Mouse (Mus musculus): Measurements from ENCODE around the gene Fam222a. TPM values are rescaled to one million over a fixed set of nuclear protein-coding genes. Genes with fewer than 3 reads are reported as not detected.

Gene Fam222a
- polyA plus RNA-seq, 1 experiment from 2014 or later: 0.79 TPM

- 0 out of 2 replicates have a peak, but pooled peaks cover 4% of the 10 kb centered on the region for H3K4me1 ChIP-seq (replicated peaks; ENCODE audit: control insufficient read depth, insufficient read depth)
- no peak overlapping the region for H3K4me3 ChIP-seq (ENCODE audit: low read depth, low read length)
- 52% methylated on average over 11 of the region's 11 CpGs for WGBS
- H3K27me3 ChIP-seq (ENCODE audit: control insufficient read depth, insufficient read depth, low read length): no peaks in the 10 kb centered on the region
- no peak for DNase-seq (ENCODE audit: low spot score)
- no peak overlapping the region for H3K27ac ChIP-seq (replicated peaks)
- H3K9ac ChIP-seq (ENCODE audit: low read length): no peak overlapping the region
- no peaks in the 10 kb centered on the region for H3K36me3 ChIP-seq (ENCODE audit: control insufficient read depth, insufficient read depth, low read length)
- ATAC-seq (ENCODE audit: low FRiP score, low TSS enrichment): 0 out of 2 replicates have a peak, but pooled peaks have one; percentile 25
- H3K4me2 ChIP-seq (replicated peaks; ENCODE audit: low read depth): no peak overlapping the region
- H3K9me3 ChIP-seq (ENCODE audit: control insufficient read depth, low read length): no peaks in the 10 kb centered on the region
- peak; percentile 73 for TF ChIP-seq CTCF (IDR thresholded peaks at IDR 0.05; ENCODE audit: low read depth)
- no peak for TF ChIP-seq EP300 (optimal IDR thresholded peaks at IDR 0.05)
Observed at GRCm38 (mm10) chr5:114604781-114605290, 37.0 kb downstream of the Fam222a start.

GRCm38 (mm10) chr5:114605981-114606380, 38.2 kb downstream of the Fam222a start:
- no peaks in the 10 kb centered on the region for H3K9me3 ChIP-seq (ENCODE audit: control insufficient read depth, low read length)
- no peaks in the 10 kb centered on the region for H3K27me3 ChIP-seq (ENCODE audit: control insufficient read depth, insufficient read depth, low read length)
- H3K4me1 ChIP-seq (replicated peaks; ENCODE audit: control insufficient read depth, insufficient read depth): 0 out of 2 replicates have a peak, but pooled peaks cover 4% of the 10 kb centered on the region
- 85% methylated on average over 6 of the region's 6 CpGs for WGBS
- ATAC-seq (ENCODE audit: low FRiP score, low TSS enrichment) (no peak), DNase-seq (ENCODE audit: low spot score) (no peak)
- TF ChIP-seq CTCF (IDR thresholded peaks at IDR 0.05; ENCODE audit: low read depth) (no peak), EP300 (optimal IDR thresholded peaks at IDR 0.05) (no peak)
- no peaks in the 10 kb centered on the region for H3K36me3 ChIP-seq (ENCODE audit: control insufficient read depth, insufficient read depth, low read length)
- no peak overlapping the region for H3K9ac ChIP-seq (ENCODE audit: low read length)
- no peak overlapping the region for H3K27ac ChIP-seq (replicated peaks)
- H3K4me3 ChIP-seq (ENCODE audit: low read depth, low read length): no peak overlapping the region
- no peak overlapping the region for H3K4me2 ChIP-seq (replicated peaks; ENCODE audit: low read depth)

- no peak overlapping the region for H3K9ac ChIP-seq (ENCODE audit: low read length)
- no peak for ATAC-seq (ENCODE audit: low FRiP score, low TSS enrichment)
- H3K27ac ChIP-seq (replicated peaks): no peak overlapping the region
Observed at GRCm38 (mm10) chr5:114607651-114608050, 39.8 kb downstream of the Fam222a start.

GRCm38 (mm10) chr5:114608516-114608915, 40.7 kb downstream of the Fam222a start:
- WGBS: 11% methylated on average over 12 of the region's 12 CpGs
- peak; percentile 75 for DNase-seq (ENCODE audit: low spot score)
- H3K27me3 ChIP-seq (ENCODE audit: control insufficient read depth, insufficient read depth, low read length): no peaks in the 10 kb centered on the region
- no peak overlapping the region for H3K4me2 ChIP-seq (replicated peaks; ENCODE audit: low read depth)
- no peak for TF ChIP-seq EP300 (optimal IDR thresholded peaks at IDR 0.05)
- TF ChIP-seq CTCF (IDR thresholded peaks at IDR 0.05; ENCODE audit: low read depth): peak; percentile 96
- no peak overlapping the region for H3K9ac ChIP-seq (ENCODE audit: low read length)
- 0 out of 2 replicates have a peak, but pooled peaks cover 4% of the 10 kb centered on the region for H3K4me1 ChIP-seq (replicated peaks; ENCODE audit: control insufficient read depth, insufficient read depth)
- H3K9me3 ChIP-seq (ENCODE audit: control insufficient read depth, low read length): no peaks in the 10 kb centered on the region
- H3K27ac ChIP-seq (replicated peaks): no peak overlapping the region
- H3K4me3 ChIP-seq (ENCODE audit: low read depth, low read length): no peak overlapping the region
- no peak for ATAC-seq (ENCODE audit: low FRiP score, low TSS enrichment)
- H3K36me3 ChIP-seq (ENCODE audit: control insufficient read depth, insufficient read depth, low read length): no peaks in the 10 kb centered on the region

More at GRCm38 (mm10) chr5:114607651-114608050, 39.8 kb downstream of the Fam222a start:
- no peaks in the 10 kb centered on the region for H3K27me3 ChIP-seq (ENCODE audit: control insufficient read depth, insufficient read depth, low read length)
- H3K36me3 ChIP-seq (ENCODE audit: control insufficient read depth, insufficient read depth, low read length): no peaks in the 10 kb centered on the region
- H3K4me2 ChIP-seq (replicated peaks; ENCODE audit: low read depth): no peak overlapping the region
- H3K9me3 ChIP-seq (ENCODE audit: control insufficient read depth, low read length): no peaks in the 10 kb centered on the region
- DNase-seq (ENCODE audit: low spot score): no peak
- no peak overlapping the region for H3K4me3 ChIP-seq (ENCODE audit: low read depth, low read length)
- H3K4me1 ChIP-seq (replicated peaks; ENCODE audit: control insufficient read depth, insufficient read depth): 0 out of 2 replicates have a peak, but pooled peaks cover 4% of the 10 kb centered on the region
- WGBS: 45% methylated on average over 8 of the region's 8 CpGs
- TF ChIP-seq CTCF (IDR thresholded peaks at IDR 0.05; ENCODE audit: low read depth) (no peak), EP300 (optimal IDR thresholded peaks at IDR 0.05) (no peak)

- H3K9me3 ChIP-seq (ENCODE audit: control insufficient read depth, low read length): no peaks in the 10 kb centered on the region
- no peak overlapping the region for H3K4me2 ChIP-seq (replicated peaks; ENCODE audit: low read depth)
- TF ChIP-seq EP300 (optimal IDR thresholded peaks at IDR 0.05): no peak
- no peak for TF ChIP-seq CTCF (IDR thresholded peaks at IDR 0.05; ENCODE audit: low read depth)
- WGBS: 87% methylated on average over 8 of the region's 10 CpGs
- 0 out of 2 replicates have a peak, but pooled peaks cover 4% of the 10 kb centered on the region for H3K4me1 ChIP-seq (replicated peaks; ENCODE audit: control insufficient read depth, insufficient read depth)
- ATAC-seq (ENCODE audit: low FRiP score, low TSS enrichment): no peak
- no peaks in the 10 kb centered on the region for H3K36me3 ChIP-seq (ENCODE audit: control insufficient read depth, insufficient read depth, low read length)
- H3K27ac ChIP-seq (replicated peaks): no peak overlapping the region
- no peak overlapping the region for H3K9ac ChIP-seq (ENCODE audit: low read length)
- DNase-seq (ENCODE audit: low spot score): no peak
- no peak overlapping the region for H3K4me3 ChIP-seq (ENCODE audit: low read depth, low read length)
- H3K27me3 ChIP-seq (ENCODE audit: control insufficient read depth, insufficient read depth, low read length): no peaks in the 10 kb centered on the region
Observed at GRCm38 (mm10) chr5:114611256-114611655, 43.4 kb downstream of the Fam222a start.

GRCm38 (mm10) chr5:114611968-114612608, 44.3 kb downstream of the Fam222a start:
- Histone ChIP-seq H3K36me3 (ENCODE audit: control insufficient read depth, insufficient read depth, low read length) (no peaks in the 10 kb centered on the region), H3K4me3 (ENCODE audit: low read depth, low read length) (no peak overlapping the region), H3K9me3 (ENCODE audit: control insufficient read depth, low read length) (no peaks in the 10 kb centered on the region), H3K4me2 (replicated peaks; ENCODE audit: low read depth) (no peak overlapping the region), H3K9ac (ENCODE audit: low read length) (no peak overlapping the region), H3K27me3 (ENCODE audit: control insufficient read depth, insufficient read depth, low read length) (no peaks in the 10 kb centered on the region), H3K4me1 (replicated peaks; ENCODE audit: control insufficient read depth, insufficient read depth) (0 out of 2 replicates have a peak, but pooled peaks cover 4% of the 10 kb centered on the region), H3K27ac (replicated peaks) (no peak overlapping the region)
- ATAC-seq (ENCODE audit: low FRiP score, low TSS enrichment) (peak; percentile 25; the same call in 1 of the 2 replicates), DNase-seq (ENCODE audit: low spot score) (peak; percentile 58)
- 64% methylated on average over 25 of the region's 25 CpGs for WGBS
- TF ChIP-seq EP300 (optimal IDR thresholded peaks at IDR 0.05): no peak
- peak; percentile 70 for TF ChIP-seq CTCF (IDR thresholded peaks at IDR 0.05; ENCODE audit: low read depth)
